Mouse (Mus musculus): ENCODE measurements around the gene Kif20b.

Gene Kif20b

GRCm38 (mm10) chr19:34920531-34920930, 1.6 kb upstream of the Kif20b start:
- no peak for DNase-seq

DNA sequence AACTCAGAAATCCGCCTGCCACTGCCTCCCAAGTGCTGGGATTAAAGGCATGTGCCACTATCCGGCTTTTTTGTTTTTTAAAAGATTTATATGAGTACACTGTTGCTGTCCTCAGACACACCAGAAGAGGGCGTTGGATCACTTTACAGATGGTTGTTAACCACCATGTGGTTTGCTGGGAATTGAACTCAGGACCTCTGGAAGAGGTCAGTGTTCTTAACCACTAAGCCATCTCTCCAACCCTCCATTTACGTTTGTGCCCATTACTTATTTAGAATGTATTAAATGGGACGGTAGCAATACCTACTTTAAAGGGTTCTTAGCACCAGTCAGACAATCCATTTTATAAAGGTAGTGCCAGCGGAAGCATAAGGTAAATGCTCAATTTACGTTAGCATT, 909 bp upstream of the Kif20b start:
- no peak for DNase-seq

DNA sequence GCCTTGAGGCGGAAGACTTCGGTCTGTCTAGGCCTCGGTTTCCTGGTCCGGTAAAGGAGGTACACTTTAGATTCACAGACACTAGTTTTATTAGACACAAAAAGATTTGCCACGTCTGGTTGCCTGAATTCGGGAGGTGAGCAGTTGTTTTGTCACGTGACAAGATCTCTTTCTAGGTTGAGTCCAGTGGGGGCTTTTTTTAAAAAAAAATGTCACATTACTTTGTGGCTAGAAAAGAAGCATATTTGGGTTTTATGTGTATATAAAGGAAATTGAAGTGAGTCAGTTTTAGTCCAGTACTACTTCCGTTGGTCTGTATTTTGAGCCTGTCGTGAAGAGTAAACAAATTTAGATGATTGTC, 422 bp downstream of the Kif20b start:
- no peak for DNase-seq

DNA sequence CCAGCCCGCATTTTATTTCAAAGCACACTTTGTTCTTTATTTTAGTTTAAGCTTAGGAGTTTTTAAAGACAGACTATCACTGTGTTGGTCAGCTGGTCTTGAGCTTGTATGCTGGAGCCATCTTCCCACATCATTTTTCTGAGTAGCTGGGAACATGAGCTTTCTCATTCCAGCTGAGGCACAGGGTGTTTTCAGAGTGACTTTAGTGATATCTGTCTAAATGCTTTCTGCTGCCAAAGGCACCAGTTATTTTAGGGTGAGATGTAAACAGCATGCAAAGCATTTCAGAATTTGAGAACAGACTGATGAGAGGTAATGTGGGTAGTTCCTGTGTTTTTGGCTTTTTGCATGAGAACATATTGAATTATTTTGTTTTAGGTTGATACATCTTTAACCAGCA, 25.0 kb downstream of the Kif20b start:
- no peak for DNase-seq

DNA sequence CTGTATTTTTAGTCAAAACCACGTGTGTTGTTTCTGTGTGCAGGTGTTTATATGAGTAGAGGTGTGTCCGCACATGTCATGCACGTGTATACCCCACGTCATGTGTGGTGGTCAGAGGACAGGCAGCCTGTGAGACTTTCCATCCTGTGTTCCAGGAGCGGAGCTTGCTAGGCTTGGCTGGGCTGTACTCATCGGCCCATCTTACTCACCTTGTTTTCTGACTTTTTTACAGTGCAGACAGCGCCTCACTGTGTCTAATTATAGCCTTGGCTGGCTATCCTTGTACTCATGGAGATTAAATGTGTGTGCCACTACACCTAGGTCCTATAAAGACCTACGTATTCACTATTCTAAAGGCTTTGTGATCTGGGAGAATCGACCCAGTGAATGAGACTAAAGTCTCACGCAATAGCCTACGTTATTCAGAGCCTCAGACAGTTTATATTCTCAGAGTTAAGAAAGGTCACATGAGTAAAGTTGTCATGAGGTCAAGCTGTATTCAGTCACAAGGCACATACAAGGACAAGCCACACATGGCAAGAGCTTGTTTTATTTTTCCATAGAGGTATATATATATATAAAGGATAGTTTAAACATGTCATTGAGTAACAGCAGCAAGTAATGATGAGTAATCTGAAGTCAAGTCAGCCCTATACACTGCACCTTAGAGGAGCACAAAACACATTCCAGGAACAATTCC, 31.8 kb downstream of the Kif20b start:
- DNase-seq: no peak

- no peak for DNase-seq
Observed at GRCm38 (mm10) chr19:34959369-34959768, 37.2 kb downstream of the Kif20b start.

DNA sequence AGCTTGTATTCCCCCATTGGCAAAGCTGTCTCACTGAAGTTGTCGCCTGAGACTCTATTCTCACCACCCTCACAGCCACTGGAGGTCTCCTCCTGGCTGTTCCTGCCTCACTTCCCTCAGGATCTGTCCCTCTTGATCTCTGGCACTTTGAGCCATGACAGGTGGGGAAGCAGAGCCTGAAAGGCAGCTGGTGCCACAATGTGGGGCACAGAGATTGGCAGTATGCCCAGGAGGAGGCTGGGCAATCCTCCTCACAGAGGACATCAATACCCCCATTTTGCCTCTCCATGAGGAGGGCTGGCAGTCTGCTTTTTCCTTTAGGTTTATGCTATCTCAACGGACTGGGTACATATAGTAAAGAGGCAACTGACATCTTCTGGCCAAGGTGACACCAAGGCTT, 62.6 kb downstream of the Kif20b start:
- DNase-seq: peak; percentile 75

- DNase-seq: no peak
Observed at GRCm38 (mm10) chr19:34990443-34990842, 68.3 kb downstream of the Kif20b start.

GRCm38 (mm10) chr19:34992969-34993527, 70.9 kb downstream of the Kif20b start:
- DNase-seq: peak; percentile 27

GRCm38 (mm10) chr19:35015058-35015457, 92.9 kb downstream of the Kif20b start:
- DNase-seq: no peak

GRCm38 (mm10) chr19:35017474-35018208, 95.5 kb downstream of the Kif20b start:
- DNase-seq: no peak

DNA sequence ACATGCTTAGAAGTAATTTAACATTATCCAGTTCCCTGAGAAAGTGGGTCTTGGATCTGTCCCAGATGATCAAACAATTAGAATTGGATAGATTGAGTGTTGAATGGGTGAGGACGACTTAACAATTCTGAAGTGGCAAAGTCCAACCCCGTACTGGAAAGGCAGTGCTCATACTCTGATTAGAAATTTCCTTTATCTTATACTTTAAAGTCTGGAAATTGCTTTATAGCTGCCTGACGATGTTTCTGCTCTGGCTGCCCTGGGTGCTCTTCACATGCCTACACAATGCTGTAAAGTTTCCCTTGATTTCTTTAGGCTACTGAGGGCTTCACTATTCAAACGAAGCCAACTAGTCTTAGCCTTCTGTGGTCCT, 96.0 kb downstream of the Kif20b start:
- DNase-seq: no peak

Measured in cerebellum, adult 11-12 months (tissue).